Mouse (Mus musculus) cerebellum, adult 2 months (tissue): Measurements from ENCODE around the gene Sphk1. TPM values are rescaled to one million over a fixed set of nuclear protein-coding genes. Genes with fewer than 3 reads are reported as not detected.

Experiments
- DNase-seq, 2 experiments: peaks; one replicate each; pipeline ENCODE4 v3.0.0; 2021
- H3K27ac ChIP-seq: fragments of 200-500 bp; 2 replicates; pipeline ENCODE4 v1.5.1; 2012; ENCODE audit warnings: low read length, control low read depth, inconsistent platforms; ENCODE audit not compliant: insufficient read depth
- H3K27me3 ChIP-seq: fragments of 200-500 bp; 2 replicates; pipeline ENCODE4 v1.6.1; 2012; ENCODE audit warnings: inconsistent platforms, mild to moderate bottlenecking, low read length, moderate library complexity; ENCODE audit not compliant: control insufficient read depth, insufficient read depth
- H3K4me1 ChIP-seq: fragments of 200-500 bp; 2 replicates; pipeline ENCODE4 v1.6.1; 2011; ENCODE audit warnings: low read length; ENCODE audit not compliant: control insufficient read depth, insufficient read depth
- H3K4me3 ChIP-seq: fragments of 200-500 bp; replicated peaks from 2 replicates; pipeline ENCODE3; 2011; ENCODE audit warnings: mild to moderate bottlenecking, low read depth, low read length, control low read depth; ENCODE audit not compliant: insufficient read depth
- CTCF ChIP-seq: fragments of 200-500 bp; IDR thresholded peaks from 2 replicates; pipeline ENCODE4 v1.5.1; 2011; ENCODE audit warnings: low read depth, mild to moderate bottlenecking, control low read depth, low read length, moderate library complexity, borderline replicate concordance; ENCODE audit not compliant: insufficient read depth
- POLR2A ChIP-seq: fragments of 200-500 bp; IDR thresholded peaks from 2 replicates; pipeline ENCODE4 v1.6.1; 2011; ENCODE audit warnings: low read length, control low read depth, borderline replicate concordance; ENCODE audit not compliant: insufficient read depth
- WGBS: fragments of 180-500 bp; shearing (Covaris S2); methylation state at CpG from one replicate; pipeline ENCODE4 v1.1.7; 2018; 5-methylcytosine and 5-hydroxymethylcytosine counted together
- polyA plus RNA-seq: library from polyadenylated mRNA; depleted of rRNA; stranded (reverse); fragments of >200 nt; gene quantifications from 2 replicates; pipeline ENCODE4 v1.2.3, GENCODE M21; 2012

Gene Sphk1
- polyA plus RNA-seq, 1 experiment = 9.0 TPM

- DNase-seq = no peak
- no peak overlapping the region for H3K27ac ChIP-seq
- no peak overlapping the region for H3K4me3 ChIP-seq
- 57% methylated on average over 16 of the region's 16 CpGs for WGBS
- H3K4me1 ChIP-seq = peaks cover 14% of the 10 kb centered on the region
- H3K27me3 ChIP-seq = no peaks in the 10 kb centered on the region
- no peak for TF ChIP-seq CTCF
- no peak for TF ChIP-seq POLR2A
Observed at GRCm38 (mm10) chr11:116522886-116523698, 7.6 kb upstream of the Sphk1 start.

GRCm38 (mm10) chr11:116523699-116524189 lies 7.0 kb upstream of the Sphk1 start:
- Histone ChIP-seq H3K4me3 (no peak overlapping the region), H3K27me3 (no peaks in the 10 kb centered on the region), H3K27ac (no peak overlapping the region), H3K4me1 (peaks cover 14% of the 10 kb centered on the region)
- WGBS = 29% methylated on average over 5 of the region's 5 CpGs
- no peak for DNase-seq
- TF ChIP-seq POLR2A (no peak), CTCF (no peak)

- H3K4me3 ChIP-seq = no peak overlapping the region
- no peak overlapping the region for H3K27ac ChIP-seq
- DNase-seq = no peak
- WGBS = 85% methylated on average over 8 of the region's 8 CpGs
- peaks cover 4% of the 10 kb centered on the region; the same call in 1 of the 2 replicates for H3K27me3 ChIP-seq
- TF ChIP-seq POLR2A (no peak), CTCF (no peak)
- peaks cover 7% of the 10 kb centered on the region for H3K4me1 ChIP-seq
Observed at GRCm38 (mm10) chr11:116528636-116529320, 1.9 kb upstream of the Sphk1 start.

- TF ChIP-seq POLR2A (no peak), CTCF (no peak)
- Histone ChIP-seq H3K4me1 (peaks cover 4% of the 10 kb centered on the region; the same call in 1 of the 2 replicates), H3K4me3 (peak overlapping the region; percentile 11), H3K27ac (no peak overlapping the region), H3K27me3 (peaks cover 4% of the 10 kb centered on the region; the same call in 1 of the 2 replicates)
- peak in 1 of 2 experiments; percentile 35 for DNase-seq
- WGBS = 1% methylated on average over 48 of the region's 48 CpGs
Observed at GRCm38 (mm10) chr11:116531371-116532191, 856 bp downstream of the Sphk1 start.

- DNase-seq = no peak
- TF ChIP-seq CTCF = no peak
- no peak for TF ChIP-seq POLR2A
- H3K27ac ChIP-seq = no peak overlapping the region
- peaks cover 4% of the 10 kb centered on the region; the same call in 1 of the 2 replicates for H3K27me3 ChIP-seq
- peaks cover 4% of the 10 kb centered on the region; the same call in 1 of the 2 replicates for H3K4me1 ChIP-seq
- peak overlapping the region; percentile 46 for H3K4me3 ChIP-seq
- under 1% methylated on average over 30 of the region's 30 CpGs for WGBS
Observed at GRCm38 (mm10) chr11:116532262-116532809, 1.6 kb downstream of the Sphk1 start.

- H3K27ac ChIP-seq = no peak overlapping the region
- peak; percentile 44 to 54 for DNase-seq
- peaks cover 4% of the 10 kb centered on the region; the same call in 1 of the 2 replicates for H3K4me1 ChIP-seq
- H3K27me3 ChIP-seq = peaks cover 4% of the 10 kb centered on the region; the same call in 1 of the 2 replicates
- peak overlapping the region; percentile 46 for H3K4me3 ChIP-seq
- TF ChIP-seq POLR2A (no peak), CTCF (no peak)
- WGBS = under 1% methylated on average over 50 of the region's 50 CpGs
Observed at GRCm38 (mm10) chr11:116532810-116533338, 2.1 kb downstream of the Sphk1 start.
